Mouse (Mus musculus): ENCODE measurements around the gene Arhgef2.
"Not testable (repeated sequence)": the region's sequence is repeated elsewhere in the genome, so short reads cannot be mapped to it uniquely, and the experiment has no call there.

Gene Arhgef2

DNA sequence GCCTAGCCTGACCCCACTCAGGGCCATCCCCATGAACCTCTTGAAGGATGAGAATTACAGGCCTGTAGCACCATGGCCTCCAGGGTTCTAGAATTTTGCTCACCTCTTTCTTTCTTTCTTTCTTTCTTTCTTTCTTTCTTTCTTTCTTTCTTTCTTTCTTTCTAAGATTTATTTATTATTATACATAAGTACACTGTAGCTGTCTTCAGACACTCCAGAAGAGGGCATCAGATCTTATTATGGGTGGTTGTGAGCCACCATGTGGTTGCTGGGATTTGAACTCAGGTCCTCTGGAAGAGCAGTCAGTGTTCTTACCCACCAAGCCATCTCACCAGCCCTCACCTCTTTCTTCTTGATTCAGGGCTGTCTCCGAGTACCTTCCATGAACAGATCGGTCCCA is at the start of gene Arhgef2:
Arhgef2 (plus strand) TSS at position 301 of the 400 bp plus-strand sequence.
- DNase-seq: not testable (repeated sequence)

DNA sequence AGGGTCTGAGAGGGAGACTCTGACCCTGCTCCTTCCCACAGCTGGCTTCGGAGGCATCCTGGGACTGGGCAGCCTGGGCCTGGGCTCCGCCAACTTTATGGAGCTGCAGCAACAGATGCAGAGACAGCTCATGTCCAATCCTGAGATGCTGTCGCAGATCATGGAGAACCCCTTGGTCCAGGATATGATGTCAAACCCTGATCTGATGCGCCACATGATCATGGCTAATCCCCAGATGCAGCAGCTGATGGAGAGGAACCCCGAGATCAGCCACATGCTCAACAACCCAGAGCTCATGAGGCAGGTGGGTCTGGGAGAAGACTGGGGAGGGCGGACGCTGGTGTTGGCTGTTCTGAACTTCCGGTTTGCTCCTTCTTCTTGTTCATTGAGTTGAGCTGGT is 49.1 kb upstream of the Arhgef2 start:
- DNase-seq: no peak

DNA sequence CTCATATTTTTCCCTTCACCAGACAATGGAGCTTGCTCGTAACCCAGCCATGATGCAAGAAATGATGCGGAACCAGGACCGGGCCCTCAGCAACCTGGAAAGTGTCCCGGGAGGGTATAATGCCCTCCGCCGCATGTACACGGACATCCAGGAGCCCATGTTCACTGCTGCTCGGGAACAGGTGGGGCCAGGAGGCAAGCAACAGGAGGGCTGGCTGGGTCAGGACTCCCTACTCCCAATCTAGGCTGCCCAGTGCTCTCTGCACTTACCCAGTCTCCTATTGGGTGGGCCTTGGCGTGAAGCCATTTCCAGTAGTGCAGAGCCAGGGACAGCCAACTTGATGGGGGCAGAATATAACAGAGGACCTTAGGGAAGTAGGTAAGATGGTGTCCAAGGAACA is 46.2 kb upstream of the Arhgef2 start:
- no peak for DNase-seq

DNA sequence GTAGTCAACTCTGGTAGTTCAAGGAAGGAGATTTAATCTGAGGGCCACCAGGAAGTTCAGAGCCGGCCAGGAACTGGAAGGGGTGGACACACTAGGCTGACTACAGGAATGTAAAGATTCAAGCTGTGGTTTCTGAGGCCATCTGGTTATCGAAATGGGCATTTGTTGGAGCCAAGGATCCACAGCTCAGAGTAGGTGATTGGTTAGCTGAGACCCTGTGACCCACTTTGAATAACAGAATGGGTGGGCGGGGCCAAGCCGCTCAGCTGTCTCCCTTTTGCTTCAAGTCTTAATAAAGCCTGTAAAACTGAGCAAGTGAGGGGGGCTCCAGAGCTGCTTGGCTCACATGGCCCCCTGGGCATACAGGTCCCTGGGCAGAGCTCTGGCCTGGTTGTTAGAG is 43.8 kb upstream of the Arhgef2 start:
- DNase-seq: no peak

DNA sequence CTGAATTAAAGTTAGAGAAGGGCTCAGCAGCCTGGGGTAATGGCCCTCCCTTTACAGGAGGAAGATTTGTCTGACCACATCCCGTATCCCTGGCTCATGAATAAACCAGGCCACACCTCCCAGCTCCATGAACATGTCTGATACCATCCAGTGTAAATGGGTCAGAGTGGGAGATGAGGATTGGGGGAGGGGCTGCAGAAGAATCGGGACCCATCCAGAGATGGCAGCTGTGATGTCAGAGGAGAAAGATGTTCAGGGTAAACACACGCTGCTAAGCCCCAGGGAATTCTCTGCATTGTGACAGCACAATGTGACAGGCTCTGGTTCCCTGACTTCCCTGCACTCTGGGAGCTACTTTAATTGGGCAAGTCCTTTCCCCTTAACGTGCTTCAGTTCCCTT is 42.3 kb upstream of the Arhgef2 start:
- DNase-seq: no peak

DNA sequence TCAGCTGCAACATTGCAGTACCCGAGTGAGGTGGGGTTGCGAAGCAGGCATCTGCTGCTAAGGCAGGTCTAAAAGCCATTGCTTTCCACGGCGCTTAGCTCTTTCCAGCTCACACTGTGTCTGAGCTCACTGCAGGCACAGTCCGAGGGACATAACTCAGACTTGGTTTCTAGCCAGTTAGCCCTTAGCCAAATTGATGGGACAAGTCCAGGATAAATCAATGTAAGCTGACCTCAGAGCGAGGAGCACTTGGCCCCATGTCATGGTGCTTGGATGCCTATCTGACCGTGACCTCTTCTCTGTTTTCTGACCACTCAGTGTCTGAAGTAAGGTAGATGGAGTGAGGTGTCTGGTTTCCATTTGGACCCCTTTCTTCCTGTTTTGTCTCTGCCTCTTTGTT is 41.8 kb upstream of the Arhgef2 start:
- no peak for DNase-seq

DNA sequence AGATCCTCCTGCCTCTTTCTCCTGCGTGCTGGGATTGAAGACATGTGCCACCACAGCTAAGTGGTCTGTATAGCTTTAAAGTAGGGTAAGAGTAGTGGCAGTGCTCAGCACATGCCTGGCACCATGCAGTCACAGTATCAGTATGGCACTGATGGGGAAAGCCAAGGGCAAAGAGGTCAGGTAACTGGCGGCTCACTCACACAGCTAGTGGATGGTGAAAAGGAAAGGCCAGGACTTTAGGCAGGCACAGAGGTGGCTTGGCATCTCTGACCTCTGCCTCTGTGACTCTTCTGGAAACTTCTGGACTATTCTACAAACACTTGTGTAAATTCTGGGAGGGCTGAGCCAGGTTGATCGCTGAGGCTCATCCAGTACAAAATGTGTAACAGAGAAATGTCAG is 39.6 kb upstream of the Arhgef2 start:
- no peak for DNase-seq

DNA sequence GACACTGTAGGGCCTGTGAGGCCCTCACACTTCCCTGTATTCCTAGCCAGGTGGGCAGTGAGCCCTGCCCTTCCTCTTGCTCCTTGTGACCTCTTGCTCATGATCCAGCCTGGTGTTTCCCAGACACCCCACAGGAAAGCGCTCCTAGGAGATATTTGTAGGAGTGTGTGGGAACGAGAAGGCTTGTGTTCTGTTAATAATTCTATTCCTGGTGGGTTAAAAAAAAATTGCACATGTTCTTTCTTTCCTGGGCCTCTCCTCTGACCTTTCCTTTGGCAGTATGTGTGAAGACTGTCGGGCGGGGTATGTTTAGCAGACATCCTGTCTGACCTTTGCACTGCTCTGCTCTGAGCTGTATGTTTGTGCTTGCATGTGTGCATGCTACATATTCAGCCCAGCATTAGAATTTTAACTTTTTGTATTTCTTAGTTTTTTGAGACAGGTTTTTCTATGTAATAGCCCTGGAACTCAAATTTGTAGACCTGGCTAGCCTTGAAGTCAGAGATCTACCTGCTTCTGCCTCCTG is 39.2 kb upstream of the Arhgef2 start:
- no peak for DNase-seq

DNA sequence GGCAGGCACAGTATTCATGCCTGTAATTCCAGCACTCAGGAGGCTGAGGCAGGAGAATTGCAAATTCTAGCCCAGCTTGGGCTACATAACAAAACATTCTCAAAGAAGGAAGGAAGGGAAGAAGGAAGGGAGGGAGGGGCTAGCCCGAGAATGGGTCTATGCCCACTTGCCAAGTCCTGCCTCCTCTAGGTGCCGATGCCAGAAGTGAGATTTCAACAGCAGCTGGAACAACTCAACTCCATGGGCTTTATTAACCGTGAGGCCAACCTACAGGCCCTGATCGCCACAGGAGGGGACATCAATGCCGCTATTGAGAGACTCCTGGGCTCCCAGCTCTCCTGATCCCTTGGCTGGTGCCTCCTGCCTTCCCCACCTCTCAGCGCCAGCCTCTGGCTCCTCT is 37.9 kb upstream of the Arhgef2 start:
- peak in 1 of 2 experiments; percentile 36 for DNase-seq

DNA sequence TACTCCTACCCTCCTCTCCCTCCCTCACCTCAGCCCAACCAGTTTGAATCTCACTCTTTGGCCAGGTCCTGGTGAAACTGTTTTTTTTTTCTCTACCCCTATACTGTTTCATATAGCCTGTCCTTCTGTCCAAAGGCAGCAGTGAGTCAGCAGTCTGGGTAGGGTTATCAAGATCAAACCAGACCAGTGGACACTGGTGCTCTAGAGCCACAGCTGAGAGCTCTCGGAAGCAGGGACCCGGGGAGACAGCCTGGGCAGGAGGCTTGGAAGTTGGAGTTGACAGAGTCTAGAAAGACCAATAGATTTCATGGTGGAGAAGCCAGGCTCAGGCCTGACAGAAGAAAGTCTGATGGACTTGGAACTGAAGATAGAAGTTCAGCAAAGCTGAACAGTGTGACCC is 37.2 kb upstream of the Arhgef2 start:
- no peak for DNase-seq

DNA sequence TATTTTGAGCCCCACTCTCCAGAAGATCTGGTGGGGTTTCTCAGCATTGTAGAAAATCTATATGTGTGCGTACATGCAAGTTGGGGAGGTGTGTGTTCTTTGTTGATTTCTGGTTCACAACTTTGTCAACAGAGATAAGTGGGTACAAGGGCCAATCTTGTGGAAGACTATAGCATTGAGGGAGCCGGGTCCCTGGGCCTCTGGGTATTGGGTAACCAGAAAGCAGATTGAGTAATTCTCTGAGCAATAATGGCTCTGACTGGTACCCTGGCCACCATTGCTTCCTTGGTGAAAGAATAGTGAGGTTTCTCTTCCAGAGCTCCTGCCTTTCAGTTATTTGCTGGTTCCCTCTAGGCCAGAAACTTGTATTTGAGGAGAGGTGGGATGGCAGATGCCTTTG is 36.7 kb upstream of the Arhgef2 start:
- DNase-seq: no peak

DNA sequence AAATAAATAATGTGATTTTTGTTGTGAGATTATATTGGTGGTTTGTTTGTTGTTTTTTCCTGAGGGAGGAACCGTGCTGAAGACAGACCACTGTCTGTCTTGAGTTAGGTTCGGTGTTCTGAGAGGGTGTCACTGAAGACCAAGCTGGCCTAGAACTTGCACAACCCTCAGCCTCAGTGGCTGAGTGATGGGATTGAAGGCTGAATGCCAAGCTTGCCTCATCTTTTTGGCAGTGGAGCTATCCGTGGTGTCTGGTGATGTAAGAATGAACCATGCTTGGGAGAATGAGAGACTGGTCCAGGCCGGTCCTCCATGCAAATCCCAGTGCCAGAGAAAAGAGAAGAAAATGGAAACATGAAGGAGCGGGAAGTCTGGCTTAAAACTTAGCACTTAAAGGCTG is 36.1 kb upstream of the Arhgef2 start:
- no peak for DNase-seq

DNA sequence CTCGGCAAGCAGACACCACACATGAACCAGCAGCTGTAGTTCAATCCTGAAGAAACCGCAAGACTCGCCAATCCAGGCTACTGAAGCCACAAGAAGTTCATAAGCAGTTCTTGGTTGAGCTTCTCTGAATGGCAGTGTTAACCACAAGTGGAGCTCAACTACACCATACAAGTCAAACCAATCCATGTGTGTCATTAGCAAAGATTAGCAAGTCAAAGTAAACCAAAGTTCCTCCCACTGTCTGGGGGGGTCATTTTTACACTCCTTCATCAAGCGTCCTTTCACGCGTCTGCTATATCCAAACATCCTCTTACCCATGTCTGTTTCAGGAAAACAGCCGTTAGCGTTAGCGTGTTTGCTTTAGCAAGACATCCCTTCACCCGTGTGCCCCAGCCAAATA is 35.4 kb upstream of the Arhgef2 start:
- DNase-seq: no peak

DNA sequence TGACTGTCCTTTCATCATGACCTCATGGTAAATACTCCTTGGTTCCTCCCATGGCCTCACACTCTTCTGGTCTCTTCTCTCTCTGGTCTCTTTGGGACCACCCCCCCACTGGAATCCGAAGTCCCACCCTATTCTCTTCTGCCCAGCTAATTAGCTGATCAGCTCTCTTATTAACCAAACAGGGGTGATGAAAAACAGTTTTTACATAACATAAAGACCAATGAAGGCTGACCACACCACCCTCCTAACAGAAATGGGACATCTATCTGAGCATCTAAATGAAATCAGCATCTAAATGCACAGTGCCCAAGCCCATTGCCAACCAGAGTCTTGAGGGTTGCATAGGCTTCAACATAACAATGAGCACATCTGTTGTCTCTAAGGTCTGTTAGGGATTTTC is 33.9 kb upstream of the Arhgef2 start:
- no peak for DNase-seq

DNA sequence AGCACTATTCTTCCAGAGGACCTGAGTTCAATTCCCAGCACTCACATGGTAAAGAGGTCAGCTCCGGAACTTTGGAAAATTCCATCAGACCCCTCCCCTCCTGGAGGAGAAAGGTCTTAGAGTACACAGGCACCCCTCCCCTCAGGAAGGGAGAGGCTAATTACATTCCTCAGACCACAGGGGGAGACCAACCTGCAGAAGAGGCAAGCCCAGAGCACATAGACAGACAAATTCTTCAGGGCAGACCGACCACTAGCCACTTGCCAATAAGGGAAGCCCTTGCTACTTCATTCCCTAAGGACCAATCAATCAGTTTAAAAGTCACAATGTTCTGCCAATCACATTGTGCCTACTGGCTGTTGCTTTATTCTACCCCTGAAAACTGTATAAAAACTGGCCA is 32.9 kb upstream of the Arhgef2 start:
- no peak for DNase-seq

DNA sequence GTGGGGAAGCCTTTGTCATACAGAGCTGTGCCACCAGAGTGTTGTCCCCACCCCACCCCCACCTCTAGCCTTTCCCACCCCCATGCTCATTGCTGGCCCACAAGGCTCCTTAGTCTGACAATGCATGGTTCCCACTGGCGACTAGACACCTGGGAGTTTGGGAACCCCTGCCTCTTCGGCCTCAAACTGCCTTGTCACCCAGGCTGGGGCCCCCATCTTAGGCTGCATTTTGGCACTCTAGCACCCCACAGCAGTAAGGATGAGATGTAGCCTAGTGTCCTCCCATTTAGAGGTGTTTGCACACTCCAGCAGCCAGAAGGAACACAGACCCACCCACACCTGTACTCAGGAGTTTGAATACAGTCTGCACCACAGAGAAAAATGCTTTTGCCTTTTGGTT is 32.0 kb upstream of the Arhgef2 start:
- DNase-seq: no peak

DNA sequence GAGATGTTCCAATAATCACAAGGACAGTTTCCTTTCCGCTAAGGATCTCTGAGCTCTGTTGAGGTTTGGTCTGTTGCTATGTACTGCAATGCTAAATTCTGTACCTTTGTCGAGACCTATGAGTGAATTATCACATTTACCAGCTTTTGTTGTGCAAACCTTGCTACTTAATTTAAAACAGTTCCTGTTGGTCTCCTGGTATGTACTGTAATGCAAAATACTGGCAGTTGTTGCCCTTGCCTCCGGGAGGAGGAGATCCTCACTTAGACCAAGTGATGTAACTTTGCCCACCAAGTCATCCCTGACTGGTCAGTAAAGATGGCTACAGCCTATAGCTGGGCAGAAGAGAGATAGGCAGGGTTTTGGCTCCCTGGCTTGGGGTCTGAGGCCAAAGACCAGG is 30.2 kb upstream of the Arhgef2 start, which contains the start of gene Ssr2:
Ssr2 (plus strand) TSS at position 337 of the 400 bp plus-strand sequence.
- DNase-seq: no peak

DNA sequence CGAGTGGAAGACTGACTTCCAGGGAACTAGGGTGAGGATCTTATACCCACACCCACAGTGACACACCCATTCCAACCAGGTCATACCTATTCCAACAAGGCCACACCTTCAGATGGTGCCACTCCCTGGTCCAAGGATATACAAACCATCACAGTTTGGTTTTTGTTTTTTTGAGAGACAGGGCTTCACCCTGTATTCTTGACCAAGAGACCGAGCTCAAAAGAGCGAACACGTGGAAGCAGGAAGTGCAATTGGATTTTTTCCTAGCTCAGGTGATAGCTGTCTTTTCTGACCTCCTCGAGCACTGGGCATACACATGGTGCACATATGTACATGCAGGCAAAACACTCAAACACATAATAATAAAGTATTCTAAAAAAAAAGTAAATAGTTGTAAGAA is 27.9 kb upstream of the Arhgef2 start:
- not testable (repeated sequence) for DNase-seq

DNA sequence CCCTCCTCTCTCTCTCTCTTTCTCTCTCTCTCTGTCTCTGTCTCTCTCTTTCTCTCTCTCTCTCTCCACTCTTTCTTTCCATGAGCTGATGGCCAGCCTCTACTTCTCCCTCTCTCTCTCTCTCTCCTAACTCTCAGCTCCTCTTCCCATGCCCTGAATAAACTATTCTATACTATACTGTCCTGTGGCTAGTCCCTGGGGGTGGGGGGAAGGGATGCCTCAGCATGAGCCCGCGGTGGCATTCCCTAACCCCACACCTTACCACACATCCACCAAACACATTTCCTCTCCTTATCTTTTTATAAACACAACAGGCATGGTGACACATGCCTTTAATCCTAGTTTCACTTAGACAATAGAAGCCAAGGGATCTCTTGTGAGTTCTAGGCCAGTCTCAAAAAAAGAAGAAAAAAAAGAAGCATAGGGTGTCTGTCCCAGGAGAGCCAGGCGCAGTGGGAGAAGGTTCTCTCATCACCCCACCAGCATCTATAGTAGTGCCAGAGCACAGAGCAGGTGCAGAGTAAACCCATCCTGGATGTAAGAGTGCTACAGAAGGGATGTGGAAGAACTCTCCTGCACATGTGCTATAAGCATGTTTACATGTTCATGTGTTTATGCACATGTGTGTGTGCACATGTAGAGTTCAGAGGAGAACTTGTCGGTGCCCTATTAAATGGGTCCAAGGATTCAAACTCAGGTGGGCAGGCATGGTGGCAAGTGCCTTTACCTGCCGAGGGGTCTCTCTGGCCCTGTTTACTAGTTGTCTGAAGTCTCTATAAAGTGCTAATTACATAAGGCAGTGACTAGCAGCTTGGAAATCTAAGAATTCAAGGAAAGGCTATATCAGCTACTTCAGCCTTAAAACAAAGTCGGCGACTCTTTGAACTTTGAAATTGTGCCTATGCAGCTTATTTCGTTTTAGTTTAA is 27.0 kb upstream of the Arhgef2 start:
- no peak for DNase-seq

DNA sequence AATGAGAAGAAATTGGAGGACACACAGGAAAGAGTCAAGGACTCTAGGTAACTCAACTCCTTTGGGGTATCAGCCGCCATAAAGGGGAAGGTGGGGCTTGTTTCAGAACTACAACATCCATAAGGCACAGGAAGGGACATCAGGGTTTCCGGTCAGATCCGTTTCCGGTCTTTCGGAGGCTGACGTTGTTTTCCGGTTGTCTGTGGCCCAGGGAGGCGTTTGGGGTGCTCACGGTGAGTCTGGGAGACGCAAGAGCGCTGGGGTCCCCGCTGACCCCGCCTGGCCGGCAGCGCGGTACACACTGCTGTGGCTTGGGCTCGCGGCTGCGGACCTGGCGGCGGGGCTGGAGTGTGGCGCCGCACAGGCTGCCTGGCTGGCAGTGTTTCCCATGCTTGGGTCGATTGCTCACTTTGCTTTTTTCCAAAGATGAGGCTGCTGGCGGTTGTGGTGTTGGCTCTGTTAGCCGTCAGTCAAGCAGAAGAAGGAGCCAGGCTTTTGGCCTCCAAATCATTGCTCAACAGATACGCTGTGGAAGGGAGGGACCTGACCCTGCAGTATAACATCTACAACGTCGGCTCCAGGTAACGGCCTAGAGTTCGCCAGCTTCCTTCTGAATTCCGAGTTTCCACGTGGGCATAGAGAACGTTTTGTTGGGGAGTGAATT is 26.2 kb upstream of the Arhgef2 start:
- DNase-seq: peak; percentile 83 to 88

DNA sequence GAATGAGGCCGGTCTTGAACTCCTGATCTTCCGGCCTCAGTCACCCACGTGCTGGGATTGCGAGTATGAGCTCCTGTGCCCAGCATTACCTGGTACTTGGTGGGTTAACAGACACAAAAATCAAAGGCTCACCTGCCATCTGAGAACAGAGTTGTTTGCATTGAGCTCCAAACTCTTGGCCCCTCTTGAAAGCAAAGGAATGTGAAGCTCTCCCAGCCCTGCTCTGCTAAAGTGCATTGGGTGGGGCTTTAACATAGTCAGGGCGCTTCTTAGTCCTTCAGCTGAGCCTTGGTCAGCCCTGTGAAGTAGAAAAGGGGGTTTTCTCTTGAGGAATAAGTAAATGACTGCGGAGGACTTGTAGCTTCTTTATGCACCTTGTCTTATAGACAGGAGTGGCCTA is 20.0 kb upstream of the Arhgef2 start:
- peak; percentile 50 to 62 for DNase-seq

DNA sequence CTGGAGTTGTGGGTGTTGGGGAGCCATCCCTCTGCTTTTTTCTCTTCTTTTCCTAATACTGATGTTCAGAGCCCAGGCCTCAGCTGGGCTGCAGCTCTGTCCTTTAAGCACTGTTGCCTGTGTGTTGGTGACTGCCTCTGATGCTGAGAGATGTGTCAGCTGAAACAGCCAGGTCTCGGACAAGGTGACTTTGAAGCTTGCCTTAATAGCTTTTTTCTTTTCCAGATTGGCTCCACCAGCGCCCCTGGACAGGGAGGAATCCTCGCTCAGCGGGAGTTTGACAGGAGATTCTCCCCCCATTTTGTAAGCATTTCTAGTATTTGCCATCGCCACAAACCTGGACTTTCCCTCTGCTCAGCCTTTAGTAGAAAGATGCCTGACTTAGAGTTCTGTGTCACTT is 19.1 kb upstream of the Arhgef2 start:
- no peak for DNase-seq

DNA sequence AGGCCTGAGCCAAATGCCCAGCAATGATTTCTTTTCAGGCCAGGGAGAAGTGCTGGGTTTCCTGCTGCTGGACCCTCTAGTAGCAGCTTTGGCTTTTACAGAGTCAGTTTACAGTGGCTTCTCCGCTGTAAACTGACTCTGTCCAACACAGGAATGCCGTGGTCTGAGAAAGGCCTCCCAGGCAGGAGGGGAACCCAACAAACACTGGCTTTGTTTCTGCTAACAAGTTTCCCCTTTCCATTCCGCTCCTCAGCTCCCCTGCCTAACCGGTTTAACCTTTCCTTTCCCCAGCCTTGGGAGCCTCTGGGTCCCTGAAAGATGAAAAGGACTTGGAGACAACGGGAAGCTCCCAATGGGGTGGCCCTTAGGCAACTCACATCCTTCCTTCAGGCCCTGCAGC is 15.5 kb upstream of the Arhgef2 start:
- peak in 1 of 2 experiments; percentile 33 for DNase-seq

DNA sequence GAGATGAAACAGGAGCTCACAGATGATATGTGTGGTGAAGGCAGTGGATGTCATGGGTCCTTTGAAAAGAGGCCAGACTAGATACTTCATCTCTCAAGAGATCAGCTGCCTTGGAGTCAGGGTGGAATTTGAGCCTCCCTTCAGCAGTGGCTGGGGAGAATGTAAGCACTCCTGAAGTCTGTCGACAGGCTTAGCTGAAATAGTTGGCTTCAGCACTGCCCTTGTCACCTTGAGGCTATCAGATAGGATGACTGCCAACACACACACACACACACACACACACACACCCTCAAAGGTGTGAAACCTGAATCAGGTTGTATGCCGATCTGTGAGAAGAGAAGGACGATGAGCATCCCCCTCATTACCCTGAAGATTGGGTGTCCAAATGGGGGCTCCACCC is 14.7 kb upstream of the Arhgef2 start:
- peak; percentile 67 to 74 for DNase-seq

All from lung, adult 18-20 months (tissue).